Mouse (Mus musculus): ENCODE results near the gene Cdc42.

GRCm38 (mm10) chr4:137313511-137313910, 44.0 kb downstream of the Cdc42 start:
- TF ChIP-seq CTCF (conservative IDR thresholded peaks at IDR 0.05; ENCODE audit: low read length) = peak; percentile 50
- TF ChIP-seq POU5F1 (IDR thresholded peaks at IDR 0.05; ENCODE audit: borderline replicate concordance, low read length) = no peak
- no peak for TF ChIP-seq NANOG (IDR thresholded peaks at IDR 0.05; ENCODE audit: borderline replicate concordance, low read length)
